Mouse (Mus musculus): ENCODE results near the gene Creb3l2.

GRCm38 (mm10) chr6:37326603-37326955 lies 115.4 kb downstream of the Creb3l2 start:
- TF ChIP-seq POLR2A (IDR thresholded peaks at IDR 0.05; ENCODE audit: low read depth, low read length) (no peak), CTCF (IDR thresholded peaks at IDR 0.05; ENCODE audit: extremely low read depth, insufficient read length, insufficient replicate concordance, low read depth, low read length) (0 out of 2 replicates have a peak, but pooled peaks have one; percentile 11)
